Mouse (Mus musculus) testis, adult 2 months (tissue): ENCODE data around the gene Ptpre. TPM values are rescaled to one million over a fixed set of nuclear protein-coding genes. Genes with fewer than 3 reads are reported as not detected.
"Not testable (repeated sequence)": the region's sequence is repeated elsewhere in the genome, so short reads cannot be mapped to it uniquely, and the experiment has no call there.

Source experiments
- H3K27ac ChIP-seq: fragments of 200-500 bp; 2 replicates; pipeline ENCODE4 v1.5.1; 2012; ENCODE audit warnings: low read depth, low read length; ENCODE audit not compliant: control insufficient read depth, insufficient read depth
- H3K27me3 ChIP-seq: fragments of 200-500 bp; 2 replicates; pipeline ENCODE4 v1.6.1; 2012; ENCODE audit warnings: mild to moderate bottlenecking, low read length, moderate library complexity; ENCODE audit not compliant: control insufficient read depth, insufficient read depth
- H3K36me3 ChIP-seq: fragments of 200-500 bp; 2 replicates; pipeline ENCODE4 v1.6.1; 2012; ENCODE audit warnings: mild to moderate bottlenecking, low read length; ENCODE audit not compliant: control insufficient read depth, insufficient read depth
- H3K4me1 ChIP-seq: fragments of 200-500 bp; 2 replicates; pipeline ENCODE4 v1.6.1; 2012; ENCODE audit warnings: low read length; ENCODE audit not compliant: control insufficient read depth, insufficient read depth
- H3K4me3 ChIP-seq: fragments of 200-500 bp; 2 replicates; pipeline ENCODE4 v1.5.1; 2012; ENCODE audit warnings: low read depth, mild to moderate bottlenecking, low read length, moderate library complexity, mixed read lengths; ENCODE audit not compliant: control insufficient read depth
- CTCF ChIP-seq: fragments of 200-500 bp; IDR thresholded peaks from 2 replicates; pipeline ENCODE4 v1.5.1; 2012; ENCODE audit warnings: low read depth, mild to moderate bottlenecking, inconsistent platforms, low read length, moderate library complexity; ENCODE audit not compliant: control insufficient read depth, insufficient read depth, insufficient replicate concordance
- POLR2A ChIP-seq: fragments of 200-500 bp; IDR thresholded peaks from 2 replicates; pipeline ENCODE4 v1.6.1; 2012; ENCODE audit warnings: low read depth, mild to moderate bottlenecking, inconsistent platforms, low read length, moderate library complexity; ENCODE audit not compliant: control insufficient read depth
- polyA plus RNA-seq: library from polyadenylated mRNA; depleted of rRNA; stranded (reverse); fragments of >200 nt; gene quantifications from 2 replicates; pipeline ENCODE4 v1.2.3, GENCODE M21; 2012

Gene Ptpre
- polyA plus RNA-seq, 1 experiment = 7.2 TPM

- TF ChIP-seq CTCF (no peak), POLR2A (no peak)
- H3K27ac ChIP-seq = no peak overlapping the region
- no peaks in the 10 kb centered on the region for H3K27me3 ChIP-seq
- no peak overlapping the region for H3K4me3 ChIP-seq
- H3K36me3 ChIP-seq = no peaks in the 10 kb centered on the region
- H3K4me1 ChIP-seq = peaks cover 4% of the 10 kb centered on the region
Measured at GRCm38 (mm10) chr7:135567582-135567981, 30.3 kb downstream of the Ptpre start.

GRCm38 (mm10) chr7:135568550-135568949 is 31.3 kb downstream of the Ptpre start:
- Histone ChIP-seq H3K36me3 (no peaks in the 10 kb centered on the region), H3K27ac (no peak overlapping the region), H3K27me3 (no peaks in the 10 kb centered on the region), H3K4me3 (no peak overlapping the region), H3K4me1 (peaks cover 4% of the 10 kb centered on the region)
- TF ChIP-seq POLR2A = no peak
- TF ChIP-seq CTCF = no peak

GRCm38 (mm10) chr7:135571392-135571791 is 34.1 kb downstream of the Ptpre start:
- no peak overlapping the region for H3K4me3 ChIP-seq
- no peak overlapping the region for H3K27ac ChIP-seq
- H3K4me1 ChIP-seq = peaks cover 4% of the 10 kb centered on the region
- TF ChIP-seq POLR2A = no peak
- no peak for TF ChIP-seq CTCF
- no peaks in the 10 kb centered on the region for H3K27me3 ChIP-seq
- no peaks in the 10 kb centered on the region for H3K36me3 ChIP-seq

GRCm38 (mm10) chr7:135571951-135572559 is 34.8 kb downstream of the Ptpre start:
- Histone ChIP-seq H3K27ac (no peak overlapping the region), H3K4me1 (peaks cover 4% of the 10 kb centered on the region)

GRCm38 (mm10) chr7:135575319-135576069 is 38.2 kb downstream of the Ptpre start:
- not testable (repeated sequence) for H3K4me3 ChIP-seq, H3K4me1 ChIP-seq, H3K36me3 ChIP-seq, H3K27ac ChIP-seq, H3K27me3 ChIP-seq

More at GRCm38 (mm10) chr7:135571951-135572559, 34.8 kb downstream of the Ptpre start:
- Histone ChIP-seq H3K4me3 (no peak overlapping the region), H3K27me3 (no peaks in the 10 kb centered on the region), H3K36me3 (no peaks in the 10 kb centered on the region)
- TF ChIP-seq CTCF (no peak), POLR2A (no peak)

GRCm38 (mm10) chr7:135576329-135576728 is 39.0 kb downstream of the Ptpre start:
- H3K27ac ChIP-seq = no peak overlapping the region
- no peak for TF ChIP-seq CTCF
- TF ChIP-seq POLR2A = no peak
- H3K4me1 ChIP-seq = peaks cover 4% of the 10 kb centered on the region
- H3K4me3 ChIP-seq = no peak overlapping the region
- H3K27me3 ChIP-seq = no peaks in the 10 kb centered on the region
- H3K36me3 ChIP-seq = no peaks in the 10 kb centered on the region

- no peak for TF ChIP-seq CTCF
- no peak for TF ChIP-seq POLR2A
- H3K36me3 ChIP-seq = no peaks in the 10 kb centered on the region
- no peak overlapping the region for H3K27ac ChIP-seq
- no peaks in the 10 kb centered on the region for H3K4me1 ChIP-seq
- no peak overlapping the region for H3K4me3 ChIP-seq
- no peaks in the 10 kb centered on the region for H3K27me3 ChIP-seq
Measured at GRCm38 (mm10) chr7:135578715-135579325, 41.5 kb downstream of the Ptpre start.
